Mouse (Mus musculus): ENCODE measurements around the gene Cgrrf1. TPM values are rescaled to one million over a fixed set of nuclear protein-coding genes. Genes with fewer than 3 reads are reported as not detected.

Cgrrf1 gene
- polyA plus RNA-seq, 1 experiment from 2014 or later = 28.6 TPM

GRCm38 (mm10) chr14:46821873-46822716 lies 9.8 kb upstream of the Cgrrf1 start, which contains the start of gene Gmfb:
TSS of gene Gmfb (minus strand) at chr14:46822242.
- peak within 1 kb of the TSS; percentile 89 for H3K27ac ChIP-seq
- H3K9ac ChIP-seq (replicated peaks) = peak within 1 kb of the TSS; percentile 85
- H3K4me2 ChIP-seq = peak within 1 kb of the TSS; percentile 85
- no peaks in the 10 kb centered on the region for H3K9me3 ChIP-seq
- under 1% methylated on average over 65 of the region's 65 CpGs for WGBS
- ATAC-seq (ENCODE audit: insufficient number of reproducible peaks, insufficient read depth, low FRiP score, low TSS enrichment, low read depth) = peak; percentile 94
- peaks cover 11% of the 10 kb centered on the region for H3K4me1 ChIP-seq (replicated peaks)
- H3K27me3 ChIP-seq = peaks cover 2% of the 10 kb centered on the region; the same call in 1 of the 2 replicates
- peak within 1 kb of the TSS; percentile 86 for H3K4me3 ChIP-seq (replicated peaks)
- peaks cover 3% of the 10 kb centered on the region for H3K36me3 ChIP-seq

DNA sequence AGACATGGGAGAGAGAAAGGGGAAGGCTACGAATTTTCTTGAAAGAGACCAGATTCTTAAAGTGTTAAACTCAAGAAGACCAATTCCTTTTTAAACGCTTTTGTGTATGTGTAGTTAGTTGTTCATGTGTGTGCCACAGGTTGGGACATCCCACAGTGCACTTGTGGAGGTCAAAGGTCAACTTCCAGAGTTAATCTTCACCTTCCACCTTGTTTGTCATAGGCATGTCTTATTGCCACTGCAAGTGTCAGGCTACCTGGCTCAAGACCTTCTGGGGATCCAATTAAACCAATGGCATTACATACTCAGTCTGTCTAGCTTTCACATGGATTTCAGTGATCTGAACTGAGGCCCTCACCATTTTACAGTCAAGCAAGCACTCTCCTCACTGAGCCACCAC lies 7.9 kb upstream of the Cgrrf1 start:
- Histone ChIP-seq H3K9ac (replicated peaks) (no peak overlapping the region), H3K4me2 (no peak overlapping the region), H3K27ac (no peak overlapping the region), H3K36me3 (no peaks in the 10 kb centered on the region), H3K4me3 (replicated peaks) (no peak overlapping the region), H3K9me3 (no peaks in the 10 kb centered on the region), H3K4me1 (replicated peaks) (peaks cover 11% of the 10 kb centered on the region), H3K27me3 (peaks cover 2% of the 10 kb centered on the region; the same call in 1 of the 2 replicates)
- no peak for ATAC-seq (ENCODE audit: insufficient number of reproducible peaks, insufficient read depth, low FRiP score, low TSS enrichment, low read depth)
- 78% methylated on average over 2 of the region's 2 CpGs for WGBS

DNA sequence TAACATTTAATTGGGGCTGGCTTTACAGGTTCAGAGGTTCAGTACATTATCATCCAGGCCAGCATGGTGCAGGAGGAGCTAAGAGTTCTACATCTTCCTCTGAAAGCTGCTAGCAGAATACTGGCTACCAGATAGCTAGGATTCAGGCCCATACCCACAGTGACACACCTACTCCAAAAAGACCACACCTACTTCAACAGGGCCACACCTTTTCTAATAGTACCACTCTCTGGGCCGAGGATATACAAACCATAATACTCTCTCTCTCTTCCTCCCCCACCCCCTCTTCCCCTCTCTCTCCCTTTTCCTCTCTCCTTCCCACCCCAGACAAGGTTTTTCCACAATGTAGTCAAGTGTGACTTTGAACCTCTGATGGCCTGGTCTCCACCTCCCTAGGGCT lies 4.5 kb upstream of the Cgrrf1 start:
- no peak overlapping the region for H3K9ac ChIP-seq (replicated peaks)
- no peaks in the 10 kb centered on the region for H3K9me3 ChIP-seq
- H3K27me3 ChIP-seq = peaks cover 2% of the 10 kb centered on the region; the same call in 1 of the 2 replicates
- 60% methylated on average over 1 of the region's 1 CpGs for WGBS
- no peak overlapping the region for H3K4me3 ChIP-seq (replicated peaks)
- no peaks in the 10 kb centered on the region for H3K36me3 ChIP-seq
- H3K27ac ChIP-seq = no peak overlapping the region
- H3K4me1 ChIP-seq (replicated peaks) = peaks cover 4% of the 10 kb centered on the region
- no peak overlapping the region for H3K4me2 ChIP-seq
- ATAC-seq (ENCODE audit: insufficient number of reproducible peaks, insufficient read depth, low FRiP score, low TSS enrichment, low read depth) = no peak

GRCm38 (mm10) chr14:46831295-46831694 lies 630 bp upstream of the Cgrrf1 start:
- Histone ChIP-seq H3K27ac (no peak overlapping the region), H3K9me3 (no peaks in the 10 kb centered on the region), H3K4me2 (peak overlapping the region; percentile 79), H3K4me1 (replicated peaks) (peaks cover 4% of the 10 kb centered on the region; the same call in 1 of the 2 replicates), H3K4me3 (replicated peaks) (peak overlapping the region; percentile 66), H3K27me3 (no peaks in the 10 kb centered on the region), H3K9ac (replicated peaks) (peak overlapping the region; percentile 45), H3K36me3 (no peaks in the 10 kb centered on the region)
- 2% methylated on average over 4 of the region's 4 CpGs for WGBS
- ATAC-seq (ENCODE audit: insufficient number of reproducible peaks, insufficient read depth, low FRiP score, low TSS enrichment, low read depth) = no peak

- WGBS = 8% methylated on average over 40 of the region's 40 CpGs
- no peak; the same call in 1 of the 2 replicates for ATAC-seq (ENCODE audit: insufficient number of reproducible peaks, insufficient read depth, low FRiP score, low TSS enrichment, low read depth)
- H3K4me2 ChIP-seq = peak overlapping the region; percentile 79
Observed at GRCm38 (mm10) chr14:46832354-46833272, 688 bp downstream of the Cgrrf1 start.

GRCm38 (mm10) chr14:46839326-46839725 lies 7.4 kb downstream of the Cgrrf1 start:
- Histone ChIP-seq H3K4me1 (replicated peaks) (no peaks in the 10 kb centered on the region), H3K9ac (replicated peaks) (no peak overlapping the region), H3K4me3 (replicated peaks) (no peak overlapping the region), H3K4me2 (no peak overlapping the region), H3K36me3 (peaks cover 27% of the 10 kb centered on the region), H3K9me3 (no peaks in the 10 kb centered on the region), H3K27me3 (no peaks in the 10 kb centered on the region), H3K27ac (no peak overlapping the region)
- 60% methylated on average over 4 of the region's 4 CpGs for WGBS
- no peak for ATAC-seq (ENCODE audit: insufficient number of reproducible peaks, insufficient read depth, low FRiP score, low TSS enrichment, low read depth)

More at GRCm38 (mm10) chr14:46832354-46833272, 688 bp downstream of the Cgrrf1 start:
- H3K4me3 ChIP-seq (replicated peaks) = peak overlapping the region; percentile 66
- no peaks in the 10 kb centered on the region for H3K36me3 ChIP-seq
- peak overlapping the region; percentile 80 for H3K9ac ChIP-seq (replicated peaks)
- no peaks in the 10 kb centered on the region for H3K27me3 ChIP-seq
- peaks cover 4% of the 10 kb centered on the region; the same call in 1 of the 2 replicates for H3K4me1 ChIP-seq (replicated peaks)
- H3K9me3 ChIP-seq = no peaks in the 10 kb centered on the region
- H3K27ac ChIP-seq = peak overlapping the region; percentile 4; the same call in 1 of the 2 replicates

DNA sequence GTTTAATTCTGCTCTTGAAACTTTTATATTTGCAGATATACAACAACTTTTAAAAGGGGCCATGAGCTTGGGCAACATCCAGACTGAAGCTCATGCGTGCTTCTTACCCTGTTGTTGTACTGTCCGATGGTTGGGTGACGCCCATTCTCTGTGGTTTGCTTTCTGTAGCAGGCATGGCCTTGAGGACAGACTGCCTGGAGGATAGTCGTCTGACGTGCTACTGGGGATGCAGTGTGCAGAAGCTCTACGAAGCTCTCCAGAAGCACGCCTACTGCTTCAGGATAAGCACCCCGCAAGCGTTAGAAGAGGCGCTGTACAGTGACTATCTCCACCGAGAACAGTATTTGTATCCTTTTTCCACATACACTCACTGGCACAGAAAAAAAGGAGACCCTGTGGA lies 13.8 kb downstream of the Cgrrf1 start:
- 93% methylated on average over 11 of the region's 11 CpGs for WGBS
- H3K4me1 ChIP-seq (replicated peaks) = no peaks in the 10 kb centered on the region
- H3K4me2 ChIP-seq = no peak overlapping the region
- no peaks in the 10 kb centered on the region for H3K9me3 ChIP-seq
- no peak overlapping the region for H3K27ac ChIP-seq
- ATAC-seq (ENCODE audit: insufficient number of reproducible peaks, insufficient read depth, low FRiP score, low TSS enrichment, low read depth) = no peak
- H3K9ac ChIP-seq (replicated peaks) = no peak overlapping the region
- H3K36me3 ChIP-seq = peaks cover 47% of the 10 kb centered on the region
- no peaks in the 10 kb centered on the region for H3K27me3 ChIP-seq
- H3K4me3 ChIP-seq (replicated peaks) = no peak overlapping the region

- H3K4me2 ChIP-seq = no peak overlapping the region
- no peak overlapping the region for H3K27ac ChIP-seq
- no peaks in the 10 kb centered on the region for H3K27me3 ChIP-seq
- no peak for ATAC-seq (ENCODE audit: insufficient number of reproducible peaks, insufficient read depth, low FRiP score, low TSS enrichment, low read depth)
- no peak overlapping the region for H3K4me3 ChIP-seq (replicated peaks)
- H3K36me3 ChIP-seq = peaks cover 28% of the 10 kb centered on the region
- 84% methylated on average over 4 of the region's 4 CpGs for WGBS
- no peak overlapping the region for H3K9ac ChIP-seq (replicated peaks)
- H3K9me3 ChIP-seq = no peaks in the 10 kb centered on the region
- no peaks in the 10 kb centered on the region for H3K4me1 ChIP-seq (replicated peaks)
Observed at GRCm38 (mm10) chr14:46848063-46848590, 16.2 kb downstream of the Cgrrf1 start.

DNA sequence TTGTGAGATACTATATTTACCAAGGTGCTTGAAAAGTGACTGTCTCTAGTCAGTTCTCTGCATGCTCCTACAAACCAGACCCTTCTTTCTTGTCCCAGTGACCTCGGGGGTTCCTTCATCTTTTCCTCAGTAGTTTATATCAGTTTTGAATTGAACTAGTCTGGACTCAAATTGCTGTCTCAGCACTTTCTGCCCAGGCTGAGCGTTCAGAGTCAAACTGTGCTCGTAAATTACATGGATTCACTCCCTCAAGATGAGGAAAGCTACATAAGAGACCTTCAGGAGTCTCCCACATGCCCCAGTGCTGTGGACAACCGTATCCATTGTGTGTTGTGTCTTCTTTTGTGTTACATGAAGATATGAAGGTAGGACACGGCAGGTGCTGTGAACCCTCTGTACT lies 16.8 kb downstream of the Cgrrf1 start:
- Histone ChIP-seq H3K27ac (no peak overlapping the region), H3K4me2 (no peak overlapping the region), H3K36me3 (peaks cover 32% of the 10 kb centered on the region), H3K4me3 (replicated peaks) (no peak overlapping the region), H3K9me3 (no peaks in the 10 kb centered on the region), H3K9ac (replicated peaks) (no peak overlapping the region), H3K27me3 (no peaks in the 10 kb centered on the region), H3K4me1 (replicated peaks) (no peaks in the 10 kb centered on the region)
- WGBS = 77% methylated on average over 5 of the region's 5 CpGs
- ATAC-seq (ENCODE audit: insufficient number of reproducible peaks, insufficient read depth, low FRiP score, low TSS enrichment, low read depth) = no peak

DNA sequence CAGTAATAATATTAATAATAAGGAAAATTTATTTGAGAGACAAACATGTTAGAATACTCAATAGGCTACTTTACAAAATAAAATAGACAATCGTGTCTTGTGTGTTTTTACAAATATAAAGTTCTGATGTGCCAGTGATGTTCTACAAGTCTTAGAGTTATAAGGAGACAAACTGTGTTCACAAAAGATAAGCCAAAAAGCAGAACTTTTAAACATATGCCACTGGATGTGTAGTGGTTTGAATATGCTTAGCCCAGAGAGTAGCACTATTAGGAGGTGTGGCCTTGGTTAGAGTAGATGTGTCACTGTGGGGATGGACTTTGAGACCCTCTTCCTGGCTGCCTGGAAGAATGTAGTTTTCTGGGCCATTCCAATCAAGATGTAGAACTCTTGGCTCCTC lies 17.8 kb downstream of the Cgrrf1 start:
- no peaks in the 10 kb centered on the region for H3K9me3 ChIP-seq
- H3K27ac ChIP-seq = no peak overlapping the region
- no peak overlapping the region for H3K4me3 ChIP-seq (replicated peaks)
- no peaks in the 10 kb centered on the region for H3K4me1 ChIP-seq (replicated peaks)
- no peak for ATAC-seq (ENCODE audit: insufficient number of reproducible peaks, insufficient read depth, low FRiP score, low TSS enrichment, low read depth)
- peaks cover 35% of the 10 kb centered on the region for H3K36me3 ChIP-seq
- no peak overlapping the region for H3K9ac ChIP-seq (replicated peaks)
- H3K27me3 ChIP-seq = no peaks in the 10 kb centered on the region
- 90% methylated on average over 1 of the region's 1 CpGs for WGBS
- no peak overlapping the region for H3K4me2 ChIP-seq

- Histone ChIP-seq H3K9me3 (no peaks in the 10 kb centered on the region), H3K4me3 (replicated peaks) (no peak overlapping the region), H3K9ac (replicated peaks) (no peak overlapping the region), H3K27ac (no peak overlapping the region), H3K4me2 (no peak overlapping the region), H3K27me3 (no peaks in the 10 kb centered on the region), H3K36me3 (peaks cover 20% of the 10 kb centered on the region; the same call in 1 of the 2 replicates), H3K4me1 (replicated peaks) (no peaks in the 10 kb centered on the region)
- no peak for ATAC-seq (ENCODE audit: insufficient number of reproducible peaks, insufficient read depth, low FRiP score, low TSS enrichment, low read depth)
- 87% methylated on average over 11 of the region's 11 CpGs for WGBS
Observed at GRCm38 (mm10) chr14:46853677-46854076, 21.8 kb downstream of the Cgrrf1 start.

Measured in limb, embryonic 12.5 days (tissue).